Mouse (Mus musculus) testis, adult 2 months (tissue): ENCODE results near the gene Mtx3. TPM values are rescaled to one million over a fixed set of nuclear protein-coding genes. Genes with fewer than 3 reads are reported as not detected.
"Not testable (repeated sequence)": the region's sequence is repeated elsewhere in the genome, so short reads cannot be mapped to it uniquely, and the experiment has no call there.

Experiments used
- H3K27ac ChIP-seq: fragments of 200-500 bp; 2 replicates; pipeline ENCODE4 v1.5.1; 2012; ENCODE audit warnings: low read depth, low read length; ENCODE audit not compliant: control insufficient read depth, insufficient read depth
- H3K27me3 ChIP-seq: fragments of 200-500 bp; 2 replicates; pipeline ENCODE4 v1.6.1; 2012; ENCODE audit warnings: mild to moderate bottlenecking, low read length, moderate library complexity; ENCODE audit not compliant: control insufficient read depth, insufficient read depth
- H3K36me3 ChIP-seq: fragments of 200-500 bp; 2 replicates; pipeline ENCODE4 v1.6.1; 2012; ENCODE audit warnings: mild to moderate bottlenecking, low read length; ENCODE audit not compliant: control insufficient read depth, insufficient read depth
- H3K4me1 ChIP-seq: fragments of 200-500 bp; 2 replicates; pipeline ENCODE4 v1.6.1; 2012; ENCODE audit warnings: low read length; ENCODE audit not compliant: control insufficient read depth, insufficient read depth
- H3K4me3 ChIP-seq: fragments of 200-500 bp; 2 replicates; pipeline ENCODE4 v1.5.1; 2012; ENCODE audit warnings: low read depth, mild to moderate bottlenecking, low read length, moderate library complexity, mixed read lengths; ENCODE audit not compliant: control insufficient read depth
- CTCF ChIP-seq: fragments of 200-500 bp; IDR thresholded peaks from 2 replicates; pipeline ENCODE4 v1.5.1; 2012; ENCODE audit warnings: low read depth, mild to moderate bottlenecking, inconsistent platforms, low read length, moderate library complexity; ENCODE audit not compliant: control insufficient read depth, insufficient read depth, insufficient replicate concordance
- POLR2A ChIP-seq: fragments of 200-500 bp; IDR thresholded peaks from 2 replicates; pipeline ENCODE4 v1.6.1; 2012; ENCODE audit warnings: low read depth, mild to moderate bottlenecking, inconsistent platforms, low read length, moderate library complexity; ENCODE audit not compliant: control insufficient read depth
- polyA plus RNA-seq: library from polyadenylated mRNA; depleted of rRNA; stranded (reverse); fragments of >200 nt; gene quantifications from 2 replicates; pipeline ENCODE4 v1.2.3, GENCODE M21; 2012; rRNA removed

Mtx3 gene
- polyA plus RNA-seq, result 3.2 and 4.3 TPM in 2 replicates

- no peaks in the 10 kb centered on the region for H3K27me3 ChIP-seq
- peaks cover 7% of the 10 kb centered on the region; the same call in 1 of the 2 replicates for H3K4me1 ChIP-seq
- H3K4me3 ChIP-seq, result peak within 1 kb of the TSS; percentile 99
- peak within 1 kb of the TSS; percentile 91 for H3K27ac ChIP-seq
- TF ChIP-seq CTCF (no peak), POLR2A (peak; percentile 72)
- no peaks in the 10 kb centered on the region for H3K36me3 ChIP-seq
Measured at GRCm38 (mm10) chr13:92844586-92845221, at the start of gene Mtx3. Mtx3 (plus strand) TSS chr13:92844760.

GRCm38 (mm10) chr13:92798830-92799229 lies 45.7 kb upstream of the Mtx3 start:
- TF ChIP-seq CTCF, result no peak
- no peak for TF ChIP-seq POLR2A
- peaks cover 6% of the 10 kb centered on the region for H3K4me1 ChIP-seq
- no peaks in the 10 kb centered on the region for H3K36me3 ChIP-seq
- no peak overlapping the region for H3K27ac ChIP-seq
- H3K4me3 ChIP-seq, result no peak overlapping the region
- no peaks in the 10 kb centered on the region; the same call in 1 of the 2 replicates for H3K27me3 ChIP-seq

- H3K4me1 ChIP-seq, result peaks cover 4% of the 10 kb centered on the region
- no peaks in the 10 kb centered on the region; the same call in 1 of the 2 replicates for H3K27me3 ChIP-seq
- no peak overlapping the region for H3K27ac ChIP-seq
- no peaks in the 10 kb centered on the region for H3K36me3 ChIP-seq
- H3K4me3 ChIP-seq, result no peak overlapping the region
- TF ChIP-seq CTCF (no peak), POLR2A (no peak)
Measured at GRCm38 (mm10) chr13:92799306-92799925, 45.1 kb upstream of the Mtx3 start.

GRCm38 (mm10) chr13:92806785-92807184 lies 37.8 kb upstream of the Mtx3 start:
- H3K36me3 ChIP-seq, result no peaks in the 10 kb centered on the region
- no peaks in the 10 kb centered on the region for H3K4me1 ChIP-seq
- no peak overlapping the region for H3K4me3 ChIP-seq
- H3K27me3 ChIP-seq, result no peaks in the 10 kb centered on the region
- H3K27ac ChIP-seq, result no peak overlapping the region
- TF ChIP-seq CTCF, result no peak
- TF ChIP-seq POLR2A, result no peak

- H3K4me3 ChIP-seq, result no peak overlapping the region
- no peaks in the 10 kb centered on the region for H3K36me3 ChIP-seq
- no peaks in the 10 kb centered on the region for H3K4me1 ChIP-seq
- TF ChIP-seq CTCF, result no peak
- H3K27ac ChIP-seq, result no peak overlapping the region
- H3K27me3 ChIP-seq, result no peaks in the 10 kb centered on the region
Measured at GRCm38 (mm10) chr13:92807849-92808248, 36.7 kb upstream of the Mtx3 start.

- not testable (repeated sequence) for H3K27ac ChIP-seq, H3K4me3 ChIP-seq, H3K27me3 ChIP-seq, H3K36me3 ChIP-seq, H3K4me1 ChIP-seq
Measured at GRCm38 (mm10) chr13:92810592-92810991, 34.0 kb upstream of the Mtx3 start.

GRCm38 (mm10) chr13:92816329-92816728 lies 28.2 kb upstream of the Mtx3 start:
- TF ChIP-seq POLR2A (no peak), CTCF (no peak)
- H3K27me3 ChIP-seq, result no peaks in the 10 kb centered on the region
- H3K4me1 ChIP-seq, result no peaks in the 10 kb centered on the region
- no peaks in the 10 kb centered on the region for H3K36me3 ChIP-seq
- no peak overlapping the region for H3K27ac ChIP-seq
- H3K4me3 ChIP-seq, result no peak overlapping the region
